11 mouse cellular contexts compared by ENCODE assay signal in the genomic region with DNA sequence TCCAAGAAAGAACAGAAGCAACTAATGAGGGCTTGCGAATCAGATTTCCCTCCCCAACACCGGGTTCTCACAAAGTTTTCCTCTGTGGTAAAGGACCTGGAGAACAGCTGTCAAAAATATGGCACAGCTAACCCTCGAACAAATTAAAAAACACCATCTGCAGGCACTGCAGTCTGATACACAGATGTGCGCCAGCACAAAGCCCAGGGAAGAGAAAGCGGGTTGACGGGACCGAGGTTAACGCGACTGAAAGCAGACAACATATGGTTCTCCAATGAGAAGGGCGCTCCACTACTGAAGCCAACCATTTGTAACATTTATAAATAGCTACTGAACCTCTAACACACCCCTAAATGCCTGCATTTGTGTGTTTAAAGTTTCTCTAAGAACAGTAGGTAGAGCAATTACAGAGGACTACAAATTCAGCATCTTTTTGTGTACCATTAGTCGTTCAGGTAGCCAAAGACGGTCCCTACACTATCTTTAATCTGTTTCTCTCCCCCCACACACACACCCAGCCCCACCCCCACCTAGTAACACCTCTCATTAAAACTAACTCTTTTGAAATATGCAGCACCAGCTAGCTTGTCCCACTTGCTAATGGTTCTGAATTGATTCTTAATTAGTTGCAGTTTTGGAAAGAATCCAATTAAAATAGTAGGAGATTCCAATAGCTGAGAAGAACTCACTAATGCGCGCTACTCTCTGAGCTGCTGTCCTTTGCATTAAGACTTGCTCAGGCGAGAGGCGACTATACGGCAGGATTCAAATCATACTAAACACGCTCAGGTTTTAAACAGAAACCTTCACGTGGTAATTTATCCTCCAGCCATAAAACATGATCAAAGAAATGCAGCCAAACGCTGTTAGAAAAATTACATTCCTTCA.
DNase-seq lines count a peak whose midpoint lies in the region; ATAC-seq lines count a peak whose summit lies in the region.
"Had no signal": no experiment of that assay in that cellular context is flagged by ENCODE, and none has a peak within 500 bp of the region (broad histone marks: within the 10 kb centered on the region; RNA-seq: fewer than 3 reads in every experiment).

No protein-coding gene starts in this region.

- peak; percentile 25 for DNase-seq in embryonic facial prominence, embryonic 10.5 days (ENCODE audit: low spot score)
- peak; percentile 77 for DNase-seq in limb, embryonic 11.5 days (ENCODE audit: low spot score)
- DNase-seq in neural tube, embryonic 11.5 days (ENCODE audit: low spot score) = peak; percentile 29
- DNase-seq in adrenal gland, postnatal 4 days (ENCODE audit: low spot score in 2 of 2) = no peak
- DNase-seq in spleen, adult 18-20 months = no peak
- DNase-seq in frontal cortex, postnatal 36 days (ENCODE audit: low spot score in 2 of 2) = no peak
- DNase-seq: cerebellum, postnatal 14 days; lung, embryonic 14.5 days; thymus, postnatal 25 days had no signal

- H3K36me3 ChIP-seq in embryonic facial prominence, embryonic 10.5 days (replicated peaks) = no peaks in the 10 kb centered on the region
- H3K36me3 ChIP-seq in forebrain, embryonic 12.5 days (replicated peaks) = no peaks in the 10 kb centered on the region
- no peaks in the 10 kb centered on the region for H3K36me3 ChIP-seq in limb, embryonic 11.5 days (ENCODE audit: control insufficient read depth, insufficient read depth, low read length)
- H3K36me3 ChIP-seq in neural tube, embryonic 11.5 days (ENCODE audit: control insufficient read depth, insufficient read depth, low read length) = no peaks in the 10 kb centered on the region

- no peak overlapping the region for H3K9ac ChIP-seq in forebrain, embryonic 12.5 days
- 0 out of 2 replicates have a peak overlapping the region, but pooled peaks have one; percentile 22 for H3K9ac ChIP-seq in limb, embryonic 11.5 days (ENCODE audit: low read length)
- no peak overlapping the region for H3K9ac ChIP-seq in neural tube, embryonic 11.5 days (ENCODE audit: low read length)
- H3K9ac ChIP-seq: lung, embryonic 14.5 days had no signal

- peak; percentile 77 for ATAC-seq in forebrain, embryonic 12.5 days (ENCODE audit: low FRiP score)
- no peak for ATAC-seq in limb, embryonic 11.5 days (ENCODE audit: insufficient number of reproducible peaks, low FRiP score, low TSS enrichment, low read depth)
- ATAC-seq in neural tube, embryonic 11.5 days (ENCODE audit: insufficient read depth, low FRiP score, low TSS enrichment) = no peak

- H3K4me1 ChIP-seq in embryonic facial prominence, embryonic 10.5 days = peaks cover 35% of the 10 kb centered on the region
- peaks cover 35% of the 10 kb centered on the region for H3K4me1 ChIP-seq in forebrain, embryonic 12.5 days
- peaks cover 17% of the 10 kb centered on the region for H3K4me1 ChIP-seq in limb, embryonic 11.5 days (ENCODE audit: control insufficient read depth, insufficient read depth, low read length)
- 0 out of 2 replicates have a peak, but pooled peaks cover 2% of the 10 kb centered on the region for H3K4me1 ChIP-seq in neural tube, embryonic 11.5 days (ENCODE audit: control insufficient read depth, insufficient read depth, low read length)

- WGBS in embryonic facial prominence, embryonic 10.5 days = 83% methylated on average over 20 of the region's 20 CpGs
- WGBS in forebrain, embryonic 12.5 days = 44% methylated on average over 20 of the region's 20 CpGs
- WGBS in limb, embryonic 11.5 days = 14% methylated on average over 20 of the region's 20 CpGs
- 60% methylated on average over 20 of the region's 20 CpGs for WGBS in neural tube, embryonic 11.5 days

- peak overlapping the region; percentile 34 for H3K4me2 ChIP-seq in forebrain, embryonic 12.5 days
- H3K4me2 ChIP-seq in limb, embryonic 11.5 days (ENCODE audit: low read depth, severe bottlenecking) = peak overlapping the region; percentile 31; the same call in 1 of the 2 replicates
- no peak overlapping the region for H3K4me2 ChIP-seq in neural tube, embryonic 11.5 days (ENCODE audit: low read depth)
- H3K4me2 ChIP-seq: heart, embryonic 11.5 days; lung, embryonic 14.5 days had no signal

- H3K9me3 ChIP-seq in embryonic facial prominence, embryonic 10.5 days = no peaks in the 10 kb centered on the region
- no peaks in the 10 kb centered on the region for H3K9me3 ChIP-seq in forebrain, embryonic 12.5 days
- no peaks in the 10 kb centered on the region for H3K9me3 ChIP-seq in limb, embryonic 11.5 days (ENCODE audit: control insufficient read depth, low read length)
- no peaks in the 10 kb centered on the region for H3K9me3 ChIP-seq in neural tube, embryonic 11.5 days (ENCODE audit: control insufficient read depth, low read length)

- H3K4me3 ChIP-seq in embryonic facial prominence, embryonic 10.5 days = no peak overlapping the region
- no peak overlapping the region for H3K4me3 ChIP-seq in forebrain, embryonic 12.5 days (replicated peaks)
- H3K4me3 ChIP-seq in limb, embryonic 11.5 days (ENCODE audit: low read depth, low read length) = no peak overlapping the region
- H3K4me3 ChIP-seq in neural tube, embryonic 11.5 days (ENCODE audit: low read depth, low read length) = no peak overlapping the region

- no peak overlapping the region for H3K27ac ChIP-seq in embryonic facial prominence, embryonic 10.5 days (replicated peaks)
- peak overlapping the region; percentile 84 for H3K27ac ChIP-seq in forebrain, embryonic 12.5 days
- H3K27ac ChIP-seq in limb, embryonic 11.5 days (replicated peaks; ENCODE audit: low read depth, low read length) = peak overlapping the region; percentile 79
- H3K27ac ChIP-seq in neural tube, embryonic 11.5 days (ENCODE audit: low read depth, low read length) = peak overlapping the region; percentile 74

- no peaks in the 10 kb centered on the region for H3K27me3 ChIP-seq in embryonic facial prominence, embryonic 10.5 days (replicated peaks; ENCODE audit: low read depth, poor library complexity, severe bottlenecking)
- no peaks in the 10 kb centered on the region for H3K27me3 ChIP-seq in forebrain, embryonic 12.5 days
- no peaks in the 10 kb centered on the region for H3K27me3 ChIP-seq in limb, embryonic 11.5 days (ENCODE audit: control insufficient read depth, insufficient read depth, low read length)
- H3K27me3 ChIP-seq in neural tube, embryonic 11.5 days (ENCODE audit: control insufficient read depth, insufficient read depth, low read length) = no peaks in the 10 kb centered on the region

Comparison
In these comparisons a context has a peak if more than half of its experiments do, and no peak if none do; other contexts are left out.
1. DNase-seq: peak in embryonic facial prominence, embryonic 10.5 days (single experiment), limb, embryonic 11.5 days (single experiment) and neural tube, embryonic 11.5 days (single experiment); none in adrenal gland, postnatal 4 days (0 of 2), spleen, adult 18-20 months (0 of 2) and frontal cortex, postnatal 36 days (0 of 2).